Mouse (Mus musculus) ovary, postnatal 10 days (tissue): ENCODE results near the gene Arid1b.

ENCODE experiments used
- DNase-seq: peaks from one replicate; pipeline ENCODE4 v3.0.0; 2022; ENCODE audit warnings: low spot score

Arid1b gene

GRCm38 (mm10) chr17:5390682-5391081 lies 396.6 kb downstream of the Arid1b start:
- no peak for DNase-seq

GRCm38 (mm10) chr17:5395454-5396205 lies 401.5 kb downstream of the Arid1b start:
- no peak for DNase-seq

- DNase-seq, result no peak
These were observed 402.1 kb downstream of the Arid1b start for GRCm38 (mm10) chr17:5396213-5396612.
